Mouse (Mus musculus) neural tube, embryonic 10.5 days (tissue): ENCODE measurements around the gene Cog4.
A peak's percentile ranks its signal among the peaks of the same experiment; 100 is the strongest.

Experiments used
- DNase-seq: peaks from one replicate; pipeline ENCODE4 v3.0.0-alpha.2; 2017; ENCODE audit warnings: low spot score; ENCODE audit errors: extremely low spot score

Gene Cog4

DNA sequence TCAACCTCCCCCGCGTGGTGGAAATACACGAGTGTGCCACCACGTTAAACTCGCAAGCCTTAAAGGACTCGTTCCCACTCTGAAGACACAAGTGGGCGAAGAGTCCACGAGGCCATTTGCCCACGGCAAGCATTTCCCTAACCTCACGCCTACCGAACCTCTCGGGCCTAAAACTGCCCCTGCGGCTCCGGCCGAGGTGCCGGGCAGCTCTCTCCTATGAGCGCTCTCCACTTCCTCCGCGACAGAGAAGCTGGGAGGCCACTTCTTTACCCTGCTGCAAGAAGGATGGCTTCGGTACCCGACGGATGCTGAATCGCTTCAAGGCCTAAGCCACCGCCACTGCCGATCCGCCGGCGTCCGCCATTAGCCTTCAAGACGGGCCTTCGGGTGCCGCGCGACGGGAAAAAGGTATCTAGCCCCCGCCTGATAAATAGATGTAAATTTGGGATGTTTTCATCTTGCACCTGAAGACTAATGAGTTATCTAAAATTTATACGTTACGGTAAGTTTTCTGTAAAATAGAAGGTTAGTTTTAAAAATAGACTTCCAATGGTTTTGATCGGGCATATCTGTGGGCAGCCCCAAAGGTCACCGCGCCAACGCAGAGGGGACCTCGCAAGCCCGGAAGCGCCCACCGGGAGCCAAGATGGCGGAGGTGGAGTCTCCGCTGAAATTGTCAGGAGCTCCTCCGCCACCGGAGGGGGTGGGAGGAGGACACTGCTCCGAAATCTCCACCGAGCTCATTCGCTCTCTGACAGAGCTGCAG lies at the start of gene Cog4, which contains the start of gene Sf3b3:
Gene Cog4, plus strand, starts transcription at position 196 of the 766 bp plus-strand sequence.
Gene Sf3b3, minus strand, starts transcription at position 383 of the 766 bp plus-strand sequence.
- DNase-seq = peak; percentile 87

DNA sequence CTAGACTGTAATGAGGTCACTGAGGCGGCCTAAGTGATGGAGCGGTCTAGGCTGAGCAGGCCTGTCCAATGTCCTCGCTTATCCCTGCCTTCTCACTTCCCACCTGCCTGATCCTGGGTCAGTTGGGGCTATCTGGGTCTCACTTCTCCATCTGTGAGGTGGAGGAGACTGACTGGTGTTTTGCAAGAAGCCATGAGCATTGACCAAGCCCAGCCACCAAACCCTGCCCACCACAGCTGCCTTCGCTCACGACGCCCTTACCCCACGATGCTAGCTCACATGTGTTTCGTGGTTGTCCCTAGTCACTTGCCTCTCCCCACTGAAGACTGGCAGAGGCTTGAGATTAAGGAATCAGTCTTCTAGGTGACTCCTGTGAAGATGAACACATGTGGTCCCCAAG lies 49.3 kb upstream of the Cog4 start:
- DNase-seq = no peak

DNA sequence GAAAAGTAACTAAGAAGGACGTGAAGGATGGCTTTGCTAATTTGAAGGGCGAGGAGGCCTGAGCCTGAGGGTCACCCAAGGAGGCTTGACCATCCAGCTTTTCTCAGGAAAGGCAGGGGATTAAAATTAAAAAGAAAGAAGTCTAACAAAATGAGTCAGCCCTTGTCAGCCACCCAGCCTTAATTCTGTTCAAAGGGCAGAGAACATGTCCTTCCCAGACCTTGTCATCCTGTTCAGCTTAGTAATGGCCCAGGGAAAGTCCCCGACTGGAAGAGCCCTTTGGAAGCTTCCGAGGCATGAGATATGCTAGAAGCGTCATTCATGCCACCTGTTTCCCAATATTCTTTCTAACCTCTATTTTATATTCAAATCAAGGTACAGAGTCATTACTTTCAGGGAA lies 43.4 kb upstream of the Cog4 start:
- DNase-seq = no peak

DNA sequence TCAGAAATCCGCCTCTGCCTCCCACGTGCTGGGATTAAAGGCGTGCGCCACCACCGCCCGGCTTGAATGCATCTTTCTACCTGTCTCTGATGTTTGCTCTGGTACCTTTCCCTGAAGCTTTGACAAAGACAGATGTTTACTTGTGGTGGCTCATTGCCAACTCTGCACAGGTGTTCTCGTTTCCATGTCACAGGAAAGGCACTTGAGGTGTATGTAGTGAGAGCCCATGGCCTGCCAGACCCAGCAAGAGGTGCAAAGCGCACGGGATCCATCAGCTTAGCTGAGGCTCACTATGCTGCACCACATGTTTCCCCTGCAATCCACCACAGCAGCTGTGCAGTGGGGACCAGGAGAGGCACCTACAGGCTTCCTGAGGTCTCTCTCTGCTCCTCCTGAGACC lies 42.5 kb upstream of the Cog4 start:
- DNase-seq = no peak

DNA sequence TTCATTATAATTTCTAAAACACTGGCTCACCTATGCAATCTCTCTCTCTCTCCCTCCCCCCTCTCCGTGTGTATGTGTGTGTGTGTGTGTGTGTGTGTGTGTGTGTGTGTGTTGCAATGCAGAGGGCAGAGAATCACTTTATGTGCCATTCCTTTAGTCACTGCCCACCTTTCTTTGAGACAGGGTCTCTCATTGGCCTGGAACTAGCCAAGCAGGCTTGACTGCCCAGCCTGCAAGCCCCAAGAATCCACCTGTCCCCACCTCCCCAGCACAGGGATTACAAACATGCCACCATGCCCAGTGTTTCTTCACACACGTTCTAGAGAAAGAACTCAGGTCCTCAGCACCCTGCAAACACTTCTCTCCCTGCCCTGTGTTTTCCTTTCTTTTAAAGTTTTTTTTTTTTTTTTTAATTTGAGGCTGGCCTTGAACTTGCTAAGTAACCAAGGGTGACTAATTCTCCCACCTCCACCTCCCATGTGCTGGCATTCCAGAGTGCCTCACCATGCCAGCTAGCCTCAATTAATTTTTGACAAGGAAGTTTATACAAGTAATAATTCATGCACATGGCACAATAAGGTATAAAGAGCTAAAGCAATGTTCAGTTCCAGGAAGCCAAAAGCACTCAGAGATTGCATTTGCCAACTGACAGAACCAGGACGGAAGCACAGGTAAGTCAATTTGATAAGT lies 41.4 kb upstream of the Cog4 start:
- DNase-seq = no peak

DNA sequence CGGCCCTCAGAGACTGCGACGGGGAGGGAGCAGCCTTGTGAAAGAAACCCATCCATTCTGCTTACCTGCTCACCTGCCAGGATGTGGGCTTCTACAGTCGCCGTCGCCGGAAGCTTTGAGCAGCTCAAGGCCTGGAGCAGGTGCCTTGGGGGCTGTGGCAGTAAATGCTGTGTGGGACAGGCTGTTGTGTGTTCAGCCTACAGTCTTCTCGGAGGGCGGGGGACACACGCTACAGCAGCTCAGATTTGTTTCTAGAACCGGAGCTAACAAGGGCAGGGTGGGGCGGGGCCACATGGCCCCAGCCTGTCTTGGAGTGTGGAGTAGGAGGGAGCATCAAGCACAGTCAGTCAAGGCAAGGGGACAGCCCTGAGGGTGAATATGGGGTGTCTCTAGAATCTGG lies 40.7 kb upstream of the Cog4 start, which contains the start of gene Il34:
Gene Il34, minus strand, starts transcription at position 256 of the 400 bp plus-strand sequence.
- DNase-seq = no peak

DNA sequence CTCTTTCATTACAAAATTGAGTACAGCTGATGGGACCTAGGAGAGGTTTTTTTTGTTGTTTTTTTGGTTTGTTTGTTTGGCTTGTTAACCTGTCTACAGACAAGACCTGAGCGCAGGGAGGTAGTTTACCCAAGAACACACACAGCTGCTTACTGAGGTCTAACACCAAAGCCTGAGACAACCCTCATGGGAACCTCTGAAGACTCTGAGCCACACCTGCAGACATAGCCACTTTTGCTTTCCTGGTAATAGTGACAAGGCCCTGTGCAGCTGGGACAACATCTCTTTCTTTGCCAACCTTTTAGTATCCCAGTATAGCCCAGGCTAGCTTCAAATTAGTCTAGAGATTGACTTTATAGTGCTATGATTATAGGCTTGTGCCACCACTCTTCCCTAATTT lies 40.3 kb upstream of the Cog4 start:
- DNase-seq = no peak

DNA sequence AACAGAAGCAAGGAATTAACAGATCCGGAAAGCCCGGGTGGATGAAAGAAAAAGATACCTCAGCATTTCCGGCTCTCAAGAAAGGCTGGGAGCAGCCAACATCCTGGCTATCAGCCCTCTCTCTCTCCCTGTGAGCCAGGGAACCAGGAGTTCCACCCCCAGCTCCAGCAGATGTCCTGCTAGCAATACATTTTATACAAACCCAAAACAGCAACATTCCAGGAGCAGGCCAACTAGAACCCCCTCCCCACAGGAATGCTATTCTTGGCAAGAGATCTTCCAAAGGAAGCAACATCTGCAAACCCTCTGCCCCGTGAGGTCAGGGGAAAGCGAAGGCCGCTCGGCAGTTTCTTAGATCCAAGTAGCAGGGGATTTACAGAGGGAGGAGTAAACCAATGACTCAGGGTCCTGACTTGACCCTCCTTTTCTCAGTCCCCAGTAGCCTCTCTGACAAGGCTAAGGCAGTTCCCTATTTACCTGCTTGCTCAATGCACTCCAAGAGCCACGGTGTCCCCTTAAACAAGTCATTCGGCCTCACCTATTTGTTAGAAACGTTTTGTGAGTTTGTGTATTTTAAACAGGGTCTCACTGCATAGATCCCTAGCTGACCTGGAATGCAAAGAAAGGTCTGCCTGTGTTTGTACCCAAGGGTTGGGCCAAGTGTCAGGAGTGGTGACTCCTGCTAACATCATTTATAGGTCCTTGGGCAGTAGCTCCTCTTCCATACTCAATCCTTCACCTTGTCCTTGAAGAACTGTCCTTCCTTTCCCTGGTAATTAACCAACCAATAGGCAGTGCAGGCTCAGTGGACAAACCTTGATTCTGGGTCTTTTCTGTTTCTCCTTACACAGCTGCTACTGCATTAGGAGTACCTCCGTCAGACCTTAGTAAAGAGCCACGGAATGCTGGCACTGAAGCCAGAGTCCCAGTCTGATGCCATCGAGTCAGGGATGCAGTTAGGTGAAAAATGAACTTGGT lies 37.6 kb upstream of the Cog4 start:
- DNase-seq = no peak

DNA sequence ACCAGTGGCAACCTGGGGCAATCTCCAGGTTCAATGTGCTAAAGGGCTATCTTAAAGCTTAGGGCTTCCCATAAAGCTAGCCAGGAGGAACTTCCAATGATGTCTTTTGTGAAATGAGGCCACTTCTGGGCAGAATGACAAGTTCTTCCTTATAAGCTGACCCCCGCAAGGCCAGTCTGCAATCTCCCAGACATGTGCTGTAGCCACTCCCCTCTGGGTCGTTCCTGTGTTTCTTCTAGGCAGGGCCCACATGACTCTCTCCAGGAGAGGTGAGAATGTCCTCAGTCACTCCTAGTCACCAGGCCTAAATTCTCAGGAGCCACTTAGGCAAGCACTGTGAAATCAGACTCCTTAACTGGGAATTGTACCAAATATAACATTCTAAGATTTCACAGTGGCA lies 36.6 kb upstream of the Cog4 start:
- DNase-seq = no peak

DNA sequence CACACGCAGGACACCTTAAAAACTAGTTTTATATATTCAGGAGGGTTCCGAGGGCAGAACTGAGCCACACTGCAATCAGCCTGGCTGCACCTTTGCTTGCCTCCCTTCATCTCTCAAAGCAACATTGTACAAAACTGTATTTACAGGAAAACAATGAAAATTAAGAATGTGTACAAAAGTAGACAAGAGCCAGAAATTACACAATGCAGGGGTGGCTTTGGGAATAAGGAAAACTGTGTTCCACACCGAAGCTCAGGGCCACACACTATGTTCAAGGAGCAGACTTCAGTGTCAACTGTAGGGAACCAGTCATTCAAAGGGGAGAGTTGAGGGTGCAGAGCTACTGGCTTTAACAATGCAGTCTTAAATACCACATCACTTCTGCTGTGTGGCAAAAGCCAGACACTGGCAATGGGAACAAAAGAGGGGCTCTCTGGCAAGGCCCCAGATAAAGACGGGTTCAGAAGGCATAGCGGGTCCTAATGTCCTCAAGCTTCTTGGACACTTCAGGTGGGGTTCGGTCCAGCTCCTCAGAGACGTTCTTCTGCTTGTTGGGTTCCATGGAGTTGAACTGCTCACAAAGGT lies 35.8 kb upstream of the Cog4 start:
- DNase-seq = no peak

DNA sequence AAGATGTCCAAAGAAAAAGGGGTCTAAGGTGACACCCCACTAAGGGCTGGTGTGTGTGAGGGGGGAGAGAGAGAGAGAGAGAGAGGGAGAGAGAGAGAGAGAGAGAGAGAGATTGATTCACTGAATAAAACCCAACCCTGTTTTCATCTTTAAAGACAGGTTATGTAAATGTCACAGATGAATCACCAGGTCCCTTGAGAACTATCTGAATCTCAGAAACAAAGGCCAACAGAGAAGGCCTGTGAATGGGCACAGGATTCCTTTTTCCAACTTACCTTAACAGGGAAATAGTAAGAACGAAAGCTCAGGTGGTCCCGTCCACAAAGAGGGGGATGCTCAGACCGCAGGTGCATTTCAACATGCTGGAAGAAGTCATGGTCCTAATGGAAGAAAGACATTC lies 35.3 kb upstream of the Cog4 start:
- no peak for DNase-seq

DNA sequence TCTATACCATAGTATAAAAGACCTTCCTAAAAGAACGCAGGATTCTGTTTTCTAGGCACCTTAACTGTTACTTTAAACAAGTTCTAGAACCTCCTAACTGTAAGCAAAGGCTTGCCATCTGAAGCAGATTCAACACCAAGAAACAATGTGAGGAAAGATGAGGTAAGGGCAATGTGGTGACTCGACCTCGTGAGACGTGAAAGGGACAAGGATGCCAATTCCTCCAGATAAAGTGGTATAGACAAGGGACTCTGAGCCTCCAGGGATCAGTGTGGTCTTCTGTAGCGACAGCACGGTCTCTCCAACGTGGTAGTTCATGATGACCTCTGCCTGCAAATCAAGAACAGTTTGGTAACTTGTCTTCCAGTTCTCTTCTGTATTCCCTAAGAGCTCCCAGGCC lies 34.6 kb upstream of the Cog4 start:
- no peak for DNase-seq

DNA sequence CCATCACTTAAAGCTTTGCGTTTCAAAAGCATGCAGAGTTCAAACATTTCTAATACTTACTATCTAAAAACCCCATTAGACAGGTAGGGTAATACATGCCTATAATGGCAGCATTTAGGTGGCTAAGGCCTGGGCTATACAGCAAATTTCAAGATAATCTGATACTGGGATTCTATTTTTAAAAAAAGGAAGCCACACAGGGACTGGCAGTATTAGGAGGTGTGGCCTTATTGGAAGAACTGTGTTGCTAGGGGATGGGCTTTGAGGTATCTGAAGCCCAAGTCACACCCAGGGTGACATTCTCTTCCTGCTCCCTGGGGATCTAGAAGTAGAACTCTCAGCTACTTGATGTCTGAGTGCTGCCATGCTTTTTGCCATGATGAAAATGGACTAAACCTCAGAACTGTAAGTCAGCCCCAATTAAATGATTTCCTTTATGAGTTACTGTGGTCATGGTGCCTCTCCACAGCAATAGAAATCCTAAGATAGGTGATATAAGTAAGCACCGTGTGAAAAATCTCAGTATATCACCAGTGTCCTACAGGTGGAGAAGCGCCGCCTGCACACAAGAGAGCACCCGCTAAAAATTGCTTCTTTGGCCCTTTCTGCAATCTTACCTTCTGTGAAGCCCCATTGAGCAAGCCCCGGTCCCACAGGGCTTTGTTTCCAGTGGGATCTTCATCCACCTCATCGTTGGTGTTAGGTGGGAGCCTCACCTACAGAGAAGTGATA lies 33.9 kb upstream of the Cog4 start:
- no peak for DNase-seq

DNA sequence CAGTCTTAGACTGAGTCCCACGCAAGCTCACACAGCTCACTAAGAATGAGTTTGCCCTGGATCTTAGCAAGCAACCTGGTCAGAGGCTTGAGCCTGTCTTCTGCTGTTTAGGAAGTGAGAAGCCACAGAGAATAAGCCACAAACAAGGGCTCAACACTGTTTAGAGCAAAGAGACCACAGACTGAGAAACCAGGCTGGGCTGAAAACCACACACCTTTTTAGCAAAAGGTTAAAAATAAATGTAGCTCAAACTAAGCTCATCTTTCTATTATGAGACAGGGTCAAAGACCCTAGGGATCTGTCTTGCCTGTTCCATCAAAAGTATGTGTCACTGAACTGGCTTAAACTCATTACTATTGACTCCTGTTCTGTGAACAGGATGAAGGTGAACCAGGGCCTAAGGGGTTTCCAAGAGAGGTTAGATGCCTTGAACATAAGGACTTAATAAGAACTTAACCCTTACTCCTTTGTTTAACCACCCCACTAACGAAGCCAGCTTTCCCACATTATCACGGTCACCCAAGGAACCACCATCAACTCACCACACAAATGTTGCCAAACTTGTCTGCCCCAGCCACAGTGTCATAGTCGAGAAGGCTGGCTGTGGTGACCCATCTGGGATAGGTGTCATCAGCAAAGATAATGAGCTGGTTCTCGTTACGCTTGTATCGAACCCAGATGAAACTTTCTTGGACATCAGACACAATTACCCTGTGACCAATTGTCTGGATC lies 33.2 kb upstream of the Cog4 start:
- DNase-seq = no peak

DNA sequence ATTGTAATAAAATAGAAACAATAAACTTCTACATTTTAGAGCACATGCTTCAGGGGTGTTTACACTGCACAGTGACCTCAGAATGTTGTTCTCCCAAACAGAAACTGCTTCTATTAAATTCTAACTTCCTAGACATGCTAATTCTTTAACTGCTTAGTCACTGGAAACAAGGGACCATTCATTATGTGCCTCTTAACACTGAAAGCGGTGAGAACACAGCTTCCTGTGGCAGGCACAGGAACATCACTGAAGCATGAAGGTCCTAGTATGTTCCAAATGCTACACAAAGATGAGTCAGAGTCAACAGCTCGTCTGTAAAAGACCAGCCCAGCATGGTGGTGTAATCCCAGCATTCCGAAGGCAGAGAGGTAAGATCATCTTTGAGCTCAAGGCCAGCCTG lies 31.1 kb upstream of the Cog4 start:
- DNase-seq = no peak

DNA sequence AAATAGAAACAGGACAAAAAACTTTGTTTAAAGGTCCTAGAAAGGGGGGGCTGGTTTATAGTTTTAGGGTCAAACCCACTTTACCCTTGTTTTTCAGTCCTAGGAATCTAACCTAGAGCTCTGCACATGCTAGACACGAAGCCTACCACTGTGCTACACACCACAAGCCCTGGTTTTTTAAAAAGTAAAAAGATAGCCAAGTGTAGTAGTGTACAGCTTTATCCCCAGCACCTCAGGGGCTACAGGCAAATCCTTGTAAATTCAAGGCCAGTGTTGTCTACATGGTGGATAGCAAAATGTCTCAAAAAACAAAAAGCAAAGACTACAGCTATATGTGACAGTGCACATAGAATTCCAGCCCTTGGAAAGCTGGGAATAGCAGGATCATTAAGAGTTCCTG lies 29.4 kb upstream of the Cog4 start:
- no peak for DNase-seq

DNA sequence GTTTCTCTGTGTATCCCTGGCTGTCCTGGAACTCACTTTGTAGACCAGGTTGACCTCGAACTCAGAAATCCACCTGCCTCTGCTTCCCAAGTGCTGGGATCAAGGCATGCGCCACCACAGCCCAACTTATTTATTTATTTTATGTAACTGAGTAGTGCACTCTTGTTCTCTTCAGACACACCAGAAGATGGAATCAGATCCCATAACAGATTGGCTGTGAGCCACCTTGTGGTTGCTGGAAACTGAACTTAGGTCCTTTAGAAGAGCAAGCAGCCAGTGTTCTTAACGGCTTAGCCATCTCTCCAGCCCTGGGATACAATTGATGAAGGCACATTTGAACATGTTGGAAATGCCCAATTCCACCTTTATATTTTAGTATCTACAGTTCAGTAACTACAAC lies 27.8 kb upstream of the Cog4 start:
- no peak for DNase-seq

DNA sequence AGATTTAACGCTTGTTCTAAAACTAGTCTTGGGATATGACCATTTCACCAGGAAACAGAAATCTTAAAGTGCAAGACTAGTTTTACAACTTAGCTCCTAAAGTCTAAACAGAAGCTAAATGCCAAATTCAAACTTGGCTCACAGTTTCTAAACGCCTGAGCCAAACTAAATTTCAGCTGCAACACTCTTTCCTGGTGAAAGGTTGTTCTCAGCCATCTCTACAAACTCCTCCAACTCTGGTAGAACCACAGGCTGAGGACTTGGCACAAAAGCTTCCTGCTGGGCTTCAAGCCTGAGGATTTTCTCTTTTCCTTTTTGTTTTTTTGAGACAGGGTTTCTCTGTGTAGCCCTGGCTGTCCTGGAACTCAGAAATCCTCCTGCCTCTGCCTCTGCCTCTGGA lies 26.1 kb upstream of the Cog4 start:
- no peak for DNase-seq

DNA sequence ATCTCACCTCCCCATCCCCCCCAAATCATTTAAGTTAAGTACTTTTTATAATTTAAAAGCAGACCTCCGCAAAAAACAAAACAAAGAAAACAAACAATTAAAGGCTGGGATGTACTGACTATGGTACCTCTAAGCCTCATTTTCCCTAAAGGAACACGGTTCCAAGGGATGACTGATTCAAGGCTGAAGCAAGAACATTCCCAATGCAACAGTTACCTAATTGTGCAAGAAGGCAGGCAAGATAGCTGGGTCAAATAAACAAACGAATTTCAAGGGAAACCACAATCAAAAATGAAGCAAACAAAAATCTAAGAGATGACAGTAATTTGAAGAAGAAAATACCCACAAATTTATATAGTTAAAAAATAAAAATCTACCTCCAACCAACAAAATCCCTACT lies 24.4 kb upstream of the Cog4 start:
- DNase-seq = no peak

DNA sequence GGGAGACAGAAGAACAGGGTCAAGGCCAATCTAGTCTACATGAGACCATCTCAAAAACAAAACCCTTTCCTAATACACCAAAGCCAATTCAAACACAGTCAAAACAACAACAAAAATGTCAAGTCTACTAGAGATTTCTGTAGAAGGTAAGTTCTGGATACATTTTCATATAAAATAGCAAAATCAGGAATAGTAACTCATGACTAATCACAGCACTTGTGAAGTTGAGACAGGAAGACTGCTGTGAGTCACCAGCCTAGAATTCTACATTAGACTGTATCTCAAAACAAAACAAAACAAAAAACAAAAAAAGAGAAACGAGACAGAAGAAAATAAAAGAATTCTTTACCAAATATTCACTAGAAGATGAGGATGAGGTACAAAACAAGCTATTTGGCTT lies 21.5 kb upstream of the Cog4 start:
- no peak for DNase-seq
